Mouse (Mus musculus) stomach, postnatal 0 days (tissue): ENCODE results near the gene Scand1. TPM values are rescaled to one million over a fixed set of nuclear protein-coding genes. Genes with fewer than 3 reads are reported as not detected.
A peak's percentile ranks its signal among the peaks of the same experiment; 100 is the strongest.

Experiments
- ATAC-seq: fragments of 200-750 bp; cut with Nextera tagmentation; 2 replicates; pipeline ENCODE4 v1.8.0; 2017; ENCODE audit not compliant: low FRiP score, low TSS enrichment
- DNase-seq: peaks from one replicate; pipeline ENCODE4 v3.0.0-alpha.2; 2016; ENCODE audit warnings: low spot score
- H3K27ac ChIP-seq: fragments of 300-500 bp; sonication (generic); replicated peaks from 2 replicates; pipeline ENCODE4 v1.5.1; 2014; ENCODE audit warnings: mild to moderate bottlenecking, control low read depth
- H3K27me3 ChIP-seq: fragments of 300-500 bp; sonication (generic); 2 replicates; pipeline ENCODE4 v1.6.1; 2014; ENCODE audit warnings: low read length; ENCODE audit not compliant: control insufficient read depth, insufficient read depth
- H3K36me3 ChIP-seq: fragments of 300-500 bp; sonication (generic); 2 replicates; pipeline ENCODE4 v1.6.1; 2014; ENCODE audit warnings: low read length, mixed read lengths; ENCODE audit not compliant: control insufficient read depth, insufficient read depth
- H3K4me1 ChIP-seq: fragments of 300-500 bp; sonication (generic); replicated peaks from 2 replicates; pipeline ENCODE4 v1.6.1; 2014; ENCODE audit warnings: antibody characterized with exemption; ENCODE audit not compliant: control insufficient read depth, insufficient read depth
- H3K4me2 ChIP-seq: fragments of 300-500 bp; sonication (generic); replicated peaks from 2 replicates; pipeline ENCODE4 v1.6.1; 2014; ENCODE audit warnings: low read depth, mild to moderate bottlenecking, control low read depth, moderate library complexity
- H3K4me3 ChIP-seq: fragments of 300-500 bp; sonication (generic); 2 replicates; pipeline ENCODE4 v1.5.1; 2014; ENCODE audit warnings: low read depth, low read length, control low read depth
- H3K9ac ChIP-seq: fragments of 300-500 bp; sonication (generic); 2 replicates; pipeline ENCODE4 v1.6.1; 2014; ENCODE audit warnings: mild to moderate bottlenecking, low read length, control low read depth, mixed read lengths
- H3K9me3 ChIP-seq: fragments of 300-500 bp; sonication (generic); 2 replicates; pipeline ENCODE4 v1.6.1; 2016; ENCODE audit warnings: low read length; ENCODE audit not compliant: control insufficient read depth
- CTCF ChIP-seq: IDR thresholded peaks from 2 replicates; pipeline ENCODE4 v1.5.1; 2016; ENCODE audit warnings: antibody characterized with exemption, low read depth, mild to moderate bottlenecking, moderate library complexity
- EP300 ChIP-seq: optimal IDR thresholded peaks from 2 replicates; pipeline ENCODE3; 2016; ENCODE audit warnings: antibody characterized with exemption
- WGBS: fragments of 180-500 bp; shearing (Covaris S2); extraction: QIAGEN DNeasy Blood & Tissue Kit; methylation state at CpG from one replicate; pipeline ENCODE4 v1.1.7; 2014; 5-methylcytosine and 5-hydroxymethylcytosine counted together
- microRNA-seq: library from miRNA; unstranded; fragments of <30 nt; microRNA quantifications from one replicate; pipeline ENCODE4, GENCODE M21; 2016
- polyA plus RNA-seq: library from polyadenylated mRNA; unstranded; fragments of >200 nt; fragmentation: Nextera tagmentation; extraction: Ambion mirVana; gene quantifications from 2 replicates; pipeline ENCODE4 v1.2.1, GENCODE M21; 2015

Gene Scand1
- polyA plus RNA-seq, 1 experiment from 2014 or later: 116 TPM

GRCm38 (mm10) chr2:156278226-156279017 lies 34.1 kb downstream of the Scand1 start:
- Histone ChIP-seq H3K4me1 (0 out of 2 replicates have a peak, but pooled peaks cover 3% of the 10 kb centered on the region), H3K36me3 (peaks cover 7% of the 10 kb centered on the region), H3K9ac (no peak overlapping the region), H3K9me3 (no peaks in the 10 kb centered on the region), H3K27me3 (no peaks in the 10 kb centered on the region), H3K27ac (peak overlapping the region; percentile 49; the same call in 1 of the 2 replicates), H3K4me3 (no peak overlapping the region), H3K4me2 (no peak overlapping the region)
- peak; percentile 86 for DNase-seq
- WGBS: 39% methylated on average over 4 of the region's 4 CpGs
- peak; percentile 88 for ATAC-seq
- no peak for TF ChIP-seq EP300
- peak; percentile 96 for TF ChIP-seq CTCF

- Histone ChIP-seq H3K4me2 (no peak overlapping the region), H3K36me3 (peaks cover 3% of the 10 kb centered on the region; the same call in 1 of the 2 replicates), H3K9me3 (no peaks in the 10 kb centered on the region), H3K27ac (no peak overlapping the region), H3K4me1 (no peaks in the 10 kb centered on the region), H3K9ac (no peak overlapping the region), H3K4me3 (no peak overlapping the region), H3K27me3 (no peaks in the 10 kb centered on the region)
- DNase-seq: no peak
- 81% methylated on average over 6 of the region's 6 CpGs for WGBS
- ATAC-seq: no peak
- TF ChIP-seq CTCF (no peak), EP300 (no peak)
Observed at GRCm38 (mm10) chr2:156272553-156272952, 40.0 kb downstream of the Scand1 start.

DNA sequence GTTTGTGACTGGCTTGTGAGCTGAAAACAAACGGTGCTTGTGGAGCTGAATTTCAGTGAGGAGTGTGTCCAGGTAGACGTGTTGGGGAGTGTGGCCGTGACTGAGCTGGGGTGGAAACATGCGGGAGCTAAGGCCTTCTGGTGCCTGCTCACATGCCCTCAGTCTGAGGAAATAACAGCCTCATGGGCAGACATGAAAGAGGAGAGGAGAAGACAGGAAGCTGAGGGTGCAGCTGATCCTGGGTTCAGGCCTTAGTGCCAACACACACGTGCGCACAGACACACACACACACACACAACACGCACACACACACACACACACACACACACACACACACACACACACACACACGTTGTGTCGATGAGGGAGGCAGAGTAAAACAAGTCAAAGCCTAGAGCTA lies 44.9 kb downstream of the Scand1 start:
- Histone ChIP-seq H3K9me3 (no peaks in the 10 kb centered on the region), H3K4me3 (no peak overlapping the region), H3K4me1 (no peaks in the 10 kb centered on the region), H3K27me3 (no peaks in the 10 kb centered on the region), H3K27ac (no peak overlapping the region), H3K4me2 (no peak overlapping the region), H3K9ac (no peak overlapping the region), H3K36me3 (no peaks in the 10 kb centered on the region; the same call in 1 of the 2 replicates)
- 96% methylated on average over 9 of the region's 9 CpGs for WGBS
- TF ChIP-seq EP300 (no peak), CTCF (no peak)
- ATAC-seq: no peak
- DNase-seq: no peak

DNA sequence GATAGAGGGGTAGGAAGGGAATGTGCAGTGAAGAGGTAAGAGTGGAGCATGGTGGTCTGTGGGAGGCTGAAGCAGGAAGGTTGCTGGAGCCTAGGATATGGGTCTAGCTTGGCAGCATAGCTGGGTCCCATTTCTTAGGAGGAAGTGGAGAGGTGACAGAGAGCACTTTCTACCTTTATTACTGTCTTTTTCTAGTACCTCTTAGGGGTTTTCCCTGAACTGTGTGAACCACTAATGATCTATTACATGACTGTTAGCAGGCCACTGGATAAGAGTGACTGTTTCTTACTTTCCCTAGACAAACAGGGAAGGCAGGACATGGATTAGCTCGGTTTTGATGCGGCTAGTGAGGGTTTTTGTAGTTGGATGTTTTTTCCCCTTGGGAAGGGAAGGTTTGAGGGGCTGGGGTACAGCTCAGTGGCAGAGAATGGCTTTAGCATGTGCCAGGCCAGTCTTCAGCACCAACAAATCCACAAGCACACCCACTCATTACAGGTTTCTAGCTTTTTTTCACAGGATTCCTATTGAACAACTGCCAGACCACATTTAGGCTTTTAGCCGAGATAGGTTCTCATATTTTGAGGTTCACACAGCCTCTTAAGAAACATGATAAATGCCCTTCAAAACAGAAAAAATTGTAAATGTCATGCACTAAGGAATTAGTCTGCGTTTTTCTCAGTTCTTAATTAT lies 49.2 kb downstream of the Scand1 start:
- Histone ChIP-seq H3K4me2 (no peak overlapping the region), H3K9me3 (no peaks in the 10 kb centered on the region), H3K27me3 (no peaks in the 10 kb centered on the region), H3K36me3 (peaks cover 2% of the 10 kb centered on the region; the same call in 1 of the 2 replicates), H3K4me3 (no peak overlapping the region), H3K4me1 (no peaks in the 10 kb centered on the region), H3K27ac (no peak overlapping the region), H3K9ac (no peak overlapping the region)
- DNase-seq: no peak
- TF ChIP-seq EP300: no peak
- TF ChIP-seq CTCF: no peak
- WGBS: 79% methylated on average over 4 of the region's 4 CpGs
- ATAC-seq: no peak

Small RNA genes within 50 kb of the gene (microRNA-seq; reads per million reads assigned to microRNA genes)
- not detected for gene Gm22759

Other genes with a start within 250 kb of the Scand1 start
- gene Spag4, start 247.5 kb downstream of the Scand1 start, polyA plus RNA-seq: 2.7 and 3.0 TPM in 2 replicates
- 24.7 and 27.2 TPM in 2 replicates for gene Cpne1, start 200.7 kb downstream of the Scand1 start, polyA plus RNA-seq
- 8.0 and 8.8 TPM in 2 replicates for gene Rbm12, start 200.7 kb downstream of the Scand1 start, polyA plus RNA-seq
- gene Gm28036, start 185.6 kb downstream of the Scand1 start, polyA plus RNA-seq: 4.3 and 5.1 TPM in 2 replicates
- gene Romo1, start 168.7 kb downstream of the Scand1 start, polyA plus RNA-seq: 378 and 415 TPM in 2 replicates
- gene Nfs1, start 168.5 kb downstream of the Scand1 start, polyA plus RNA-seq: 40.3 and 43.5 TPM in 2 replicates
- 335 and 349 TPM in 2 replicates for gene Rbm39, start 132.5 kb downstream of the Scand1 start, polyA plus RNA-seq
- 28.4 and 29.3 TPM in 2 replicates for gene Phf20, start 116.2 kb downstream of the Scand1 start, polyA plus RNA-seq
- 6.1 and 6.3 TPM in 2 replicates for gene Cnbd2, start 405 bp downstream of the Scand1 start, polyA plus RNA-seq
- 1.7 and 1.8 TPM in 2 replicates for gene Epb41l1, start 108.2 kb upstream of the Scand1 start, polyA plus RNA-seq
- 21.1 and 22.5 TPM in 2 replicates for gene Aar2, start 234.9 kb upstream of the Scand1 start, polyA plus RNA-seq